Mouse (Mus musculus) midbrain, embryonic 11.5 days (tissue): ENCODE measurements around the gene Smok3a. TPM values are rescaled to one million over a fixed set of nuclear protein-coding genes. Genes with fewer than 3 reads are reported as not detected.

Experiments
- ATAC-seq: fragments of 200-750 bp; cut with Nextera tagmentation; 2 replicates; pipeline ENCODE4 v1.8.0; 2017; ENCODE audit warnings: moderate TSS enrichment, moderate library complexity; ENCODE audit not compliant: low FRiP score
- DNase-seq: peaks from one replicate; pipeline ENCODE4 v3.0.0; 2015; ENCODE audit warnings: low spot score; ENCODE audit errors: missing footprints
- H3K27ac ChIP-seq: fragments of 300-500 bp; sonication (generic); 2 replicates; pipeline ENCODE4 v1.5.1; 2014; ENCODE audit warnings: low read depth, low read length
- H3K27me3 ChIP-seq: fragments of 300-500 bp; sonication (generic); 2 replicates; pipeline ENCODE4 v1.6.1; 2014; ENCODE audit warnings: mild to moderate bottlenecking, low read length, moderate library complexity, mixed read lengths; ENCODE audit not compliant: control insufficient read depth, insufficient read depth
- H3K36me3 ChIP-seq: fragments of 300-500 bp; sonication (generic); 2 replicates; pipeline ENCODE4 v1.6.1; 2014; ENCODE audit warnings: mild to moderate bottlenecking, low read length, moderate library complexity, mixed read lengths; ENCODE audit not compliant: control insufficient read depth, insufficient read depth
- H3K4me1 ChIP-seq: fragments of 300-500 bp; sonication (generic); 2 replicates; pipeline ENCODE4 v1.6.1; 2014; ENCODE audit warnings: low read length; ENCODE audit not compliant: control insufficient read depth, insufficient read depth
- H3K4me2 ChIP-seq: fragments of 300-500 bp; sonication (generic); 2 replicates; pipeline ENCODE4 v1.6.1; 2014; ENCODE audit warnings: mild to moderate bottlenecking, moderate library complexity
- H3K4me3 ChIP-seq: fragments of 300-500 bp; sonication (generic); 2 replicates; pipeline ENCODE4 v1.5.1; 2014; ENCODE audit warnings: low read depth, low read length
- H3K9ac ChIP-seq: fragments of 300-500 bp; sonication (generic); 2 replicates; pipeline ENCODE4 v1.6.1; 2014; ENCODE audit warnings: low read length
- H3K9me3 ChIP-seq: fragments of 300-500 bp; sonication (generic); 2 replicates; pipeline ENCODE4 v1.6.1; 2016; ENCODE audit warnings: low read length; ENCODE audit not compliant: control insufficient read depth
- WGBS: fragments of 180-500 bp; shearing (Covaris S2); extraction: QIAGEN DNeasy Blood & Tissue Kit; methylation state at CpG from one replicate; pipeline ENCODE4 v1.1.7; 2014; 5-methylcytosine and 5-hydroxymethylcytosine counted together
- polyA plus RNA-seq: library from polyadenylated mRNA; unstranded; fragments of >200 nt; fragmentation: Nextera tagmentation; extraction: Ambion mirVana; gene quantifications from 2 replicates; pipeline ENCODE4 v1.2.1, GENCODE M21; 2014

Smok3a gene
- polyA plus RNA-seq, 1 experiment from 2014 or later, result not detected

GRCm38 (mm10) chr5:138081446-138081845 is 60.4 kb downstream of the Smok3a start:
- Histone ChIP-seq H3K4me2 (no peak overlapping the region), H3K36me3 (no peaks in the 10 kb centered on the region), H3K9me3 (no peaks in the 10 kb centered on the region), H3K4me1 (no peaks in the 10 kb centered on the region), H3K9ac (no peak overlapping the region), H3K27ac (no peak overlapping the region), H3K27me3 (no peaks in the 10 kb centered on the region), H3K4me3 (no peak overlapping the region)
- 86% methylated on average over 9 of the region's 9 CpGs for WGBS
- no peak for ATAC-seq
- DNase-seq, result no peak

GRCm38 (mm10) chr5:138083318-138083900 is 62.3 kb downstream of the Smok3a start:
- Histone ChIP-seq H3K27me3 (no peaks in the 10 kb centered on the region), H3K36me3 (no peaks in the 10 kb centered on the region), H3K9ac (no peak overlapping the region), H3K27ac (no peak overlapping the region), H3K4me1 (no peaks in the 10 kb centered on the region), H3K4me3 (no peak overlapping the region), H3K4me2 (no peak overlapping the region), H3K9me3 (no peaks in the 10 kb centered on the region)
- DNase-seq, result peak; percentile 51
- 67% methylated on average over 2 of the region's 2 CpGs for WGBS
- ATAC-seq, result no peak

GRCm38 (mm10) chr5:138083936-138084335 is 62.9 kb downstream of the Smok3a start:
- Histone ChIP-seq H3K36me3 (no peaks in the 10 kb centered on the region), H3K9ac (no peak overlapping the region), H3K27me3 (no peaks in the 10 kb centered on the region), H3K9me3 (no peaks in the 10 kb centered on the region), H3K4me2 (no peak overlapping the region), H3K4me1 (no peaks in the 10 kb centered on the region), H3K4me3 (no peak overlapping the region), H3K27ac (no peak overlapping the region)
- DNase-seq, result peak; percentile 21
- 94% methylated on average over 2 of the region's 2 CpGs for WGBS
- no peak for ATAC-seq

Other genes starting within 250 kb of the Smok3a start
- gene Ppp1r35, start 242.4 kb upstream of the Smok3a start, polyA plus RNA-seq, result 73.3 and 83.1 TPM in 2 replicates
- gene Mepce, start 233.6 kb upstream of the Smok3a start, polyA plus RNA-seq, result 11.4 and 11.5 TPM in 2 replicates
- 11.4 and 14.8 TPM in 2 replicates for gene Zcwpw1, start 233.5 kb upstream of the Smok3a start, polyA plus RNA-seq
- 0.18 and 0.72 TPM in 2 replicates for gene Pilra, start 185.0 kb upstream of the Smok3a start, polyA plus RNA-seq
- gene Pilrb1, start 163.2 kb upstream of the Smok3a start, polyA plus RNA-seq, result not detected in 2 replicates
- not detected in 2 replicates for gene Pilrb2, start 149.4 kb upstream of the Smok3a start, polyA plus RNA-seq
- gene Cyp3a13, start 99.6 kb upstream of the Smok3a start, polyA plus RNA-seq, result not detected in 2 replicates
- not detected in 2 replicates for gene Gjc3, start 58.2 kb upstream of the Smok3a start, polyA plus RNA-seq
- gene Azgp1, start 39.7 kb upstream of the Smok3a start, polyA plus RNA-seq, result not detected in 2 replicates
- gene Smok3b, start 168 bp downstream of the Smok3a start, polyA plus RNA-seq, result not detected in 2 replicates
- gene Smok3c, start 31.9 kb downstream of the Smok3a start, polyA plus RNA-seq, result not detected in 2 replicates
- 39.1 and 45.0 TPM in 2 replicates for gene Zkscan1, start 63.8 kb downstream of the Smok3a start, polyA plus RNA-seq
- gene Zscan21, start 95.6 kb downstream of the Smok3a start, polyA plus RNA-seq, result 113 and 122 TPM in 2 replicates
- 27.4 and 32.9 TPM in 2 replicates for gene Zfp113, start 134.5 kb downstream of the Smok3a start, polyA plus RNA-seq
- gene Cops6, start 139.8 kb downstream of the Smok3a start, polyA plus RNA-seq, result 262 and 293 TPM in 2 replicates
- gene Ap4m1, start 150.7 kb downstream of the Smok3a start, polyA plus RNA-seq, result 15.2 and 17.3 TPM in 2 replicates
- gene Mcm7, start 151.2 kb downstream of the Smok3a start, polyA plus RNA-seq, result 303 and 320 TPM in 2 replicates
- gene Taf6, start 166.2 kb downstream of the Smok3a start, polyA plus RNA-seq, result 123 and 133 TPM in 2 replicates
- 51.8 and 53.3 TPM in 2 replicates for gene Cnpy4, start 166.2 kb downstream of the Smok3a start, polyA plus RNA-seq
- 10.0 and 10.8 TPM in 2 replicates for gene Mblac1, start 173.1 kb downstream of the Smok3a start, polyA plus RNA-seq
- not detected in 2 replicates for gene Nxpe5, start 204.6 kb downstream of the Smok3a start, polyA plus RNA-seq
- gene Lamtor4, start 234.2 kb downstream of the Smok3a start, polyA plus RNA-seq, result 44.1 and 47.8 TPM in 2 replicates
- 5.0 and 5.2 TPM in 2 replicates for gene BC037034, start 242.8 kb downstream of the Smok3a start, polyA plus RNA-seq